11 mouse cellular contexts compared by ENCODE assay signal in the genomic region with DNA sequence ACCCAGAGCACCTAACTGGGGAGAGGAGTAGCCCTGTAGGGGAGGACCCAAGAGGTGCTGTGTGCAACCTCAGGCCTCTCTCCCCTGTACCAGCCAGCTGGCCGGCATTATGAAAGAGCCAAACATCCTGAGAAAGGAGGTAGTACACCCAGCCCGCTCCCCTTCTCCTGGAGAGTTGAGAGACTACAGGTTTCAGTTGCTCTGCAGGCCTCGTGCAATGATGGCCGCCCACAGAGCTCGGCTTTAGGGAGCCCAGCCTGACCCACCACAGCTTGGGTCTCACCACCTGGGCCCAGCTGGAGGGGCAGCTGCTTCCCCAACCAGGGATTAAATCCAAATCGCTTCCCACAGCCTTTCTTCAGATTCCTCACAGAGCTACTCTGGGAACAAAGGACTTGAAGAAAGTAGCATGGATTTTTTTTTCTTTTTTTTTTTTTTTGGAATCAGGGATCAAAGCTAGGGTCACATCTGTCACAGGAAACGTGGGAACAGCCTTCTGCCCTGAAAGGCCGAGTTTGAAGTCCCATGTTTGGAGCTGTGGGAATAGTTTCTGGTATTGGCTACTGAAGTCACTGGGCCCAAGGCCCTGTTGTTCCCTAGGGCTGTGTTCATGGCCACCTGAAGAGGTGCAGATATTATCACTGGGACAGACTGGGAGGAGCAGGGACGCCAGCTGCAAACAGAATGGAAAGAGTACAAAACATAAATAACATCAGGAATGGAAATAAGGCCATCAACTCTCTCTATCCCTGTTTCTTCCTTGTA.
DNase-seq lines count a peak whose midpoint lies in the region; ATAC-seq and TF ChIP-seq lines count a peak whose summit lies in the region.
"Had no signal": no experiment of that assay in that cellular context is flagged by ENCODE, and none has a peak within 500 bp of the region (broad histone marks: within the 10 kb centered on the region; RNA-seq: fewer than 3 reads in every experiment).

No protein-coding gene starts in this region.

- ATAC-seq in forebrain, embryonic 11.5 days (replicated peaks; ENCODE audit: low FRiP score) = peak; percentile 42; the same call in 1 of the 2 replicates
- no peak for ATAC-seq in forebrain, embryonic 16.5 days
- no peak for ATAC-seq in midbrain, postnatal 0 days (ENCODE audit: low FRiP score)
- no peak for ATAC-seq in megakaryocyte-erythroid progenitor cell, adult 5-6 weeks (replicated peaks; ENCODE audit: low FRiP score, low TSS enrichment, poor library complexity, severe bottlenecking)

- no peak overlapping the region for H3K4me3 ChIP-seq in forebrain, embryonic 11.5 days (ENCODE audit: low read depth, low read length)
- H3K4me3 ChIP-seq in forebrain, embryonic 16.5 days (replicated peaks; ENCODE audit: low read length) = no peak overlapping the region
- H3K4me3 ChIP-seq in midbrain, embryonic 10.5 days = no peak overlapping the region
- no peak overlapping the region for H3K4me3 ChIP-seq in midbrain, postnatal 0 days (ENCODE audit: low read depth, low read length)
- H3K4me3 ChIP-seq: hindbrain, embryonic 15.5 days had no signal

- no peak for DNase-seq in forebrain, embryonic 11.5 days (ENCODE audit: low spot score)
- peak; percentile 64 for DNase-seq in midbrain, embryonic 10.5 days (ENCODE audit: low spot score)
- DNase-seq in midbrain, postnatal 0 days (ENCODE audit: low spot score) = no peak
- DNase-seq in heart, postnatal 4 days = peak; percentile 59
- peak; percentile 12 for DNase-seq in testis, postnatal 14 days (ENCODE audit: low spot score)
- DNase-seq in urinary bladder, postnatal 14 days (ENCODE audit: low spot score) = no peak
- DNase-seq: B cell, adult 2 months; kidney, postnatal 36 days had no signal

- H3K9me3 ChIP-seq in forebrain, embryonic 11.5 days (ENCODE audit: control insufficient read depth, low read length) = no peaks in the 10 kb centered on the region
- no peaks in the 10 kb centered on the region for H3K9me3 ChIP-seq in forebrain, embryonic 16.5 days (ENCODE audit: control insufficient read depth, low read length)
- no peaks in the 10 kb centered on the region for H3K9me3 ChIP-seq in midbrain, embryonic 10.5 days (replicated peaks)
- H3K9me3 ChIP-seq in midbrain, postnatal 0 days (ENCODE audit: low read length) = no peaks in the 10 kb centered on the region
- H3K9me3 ChIP-seq: hindbrain, embryonic 15.5 days had no signal

- no peak overlapping the region for H3K4me2 ChIP-seq in forebrain, embryonic 11.5 days (ENCODE audit: low read depth, low read length, severe bottlenecking)
- no peak overlapping the region for H3K4me2 ChIP-seq in forebrain, embryonic 16.5 days (ENCODE audit: low read length)
- H3K4me2 ChIP-seq in midbrain, postnatal 0 days (ENCODE audit: low read depth, low read length, poor library complexity, severe bottlenecking) = no peak overlapping the region
- H3K4me2 ChIP-seq: hindbrain, embryonic 15.5 days had no signal

- no peak overlapping the region for H3K9ac ChIP-seq in forebrain, embryonic 11.5 days (ENCODE audit: low read length)
- H3K9ac ChIP-seq in forebrain, embryonic 16.5 days (replicated peaks; ENCODE audit: low read depth, low read length) = no peak overlapping the region
- no peak overlapping the region for H3K9ac ChIP-seq in midbrain, postnatal 0 days (replicated peaks; ENCODE audit: low read length, poor library complexity, severe bottlenecking)
- H3K9ac ChIP-seq: hindbrain, embryonic 15.5 days had no signal

- 48% methylated on average over 9 of the region's 9 CpGs for WGBS in forebrain, embryonic 11.5 days
- WGBS in forebrain, embryonic 16.5 days = 51% methylated on average over 9 of the region's 9 CpGs
- 28% methylated on average over 9 of the region's 9 CpGs for WGBS in midbrain, embryonic 10.5 days
- 29% methylated on average over 9 of the region's 9 CpGs for WGBS in midbrain, postnatal 0 days

- H3K27me3 ChIP-seq in forebrain, embryonic 11.5 days (ENCODE audit: control insufficient read depth, insufficient read depth, low read length) = no peaks in the 10 kb centered on the region
- no peaks in the 10 kb centered on the region for H3K27me3 ChIP-seq in forebrain, embryonic 16.5 days (replicated peaks; ENCODE audit: control insufficient read depth, insufficient read depth, low read length)
- no peaks in the 10 kb centered on the region for H3K27me3 ChIP-seq in midbrain, embryonic 10.5 days (ENCODE audit: low read depth, poor library complexity, severe bottlenecking)
- H3K27me3 ChIP-seq in midbrain, postnatal 0 days (ENCODE audit: insufficient read depth, low read length) = no peaks in the 10 kb centered on the region

- H3K27ac ChIP-seq in forebrain, embryonic 11.5 days (ENCODE audit: low read depth, low read length) = 0 out of 2 replicates have a peak overlapping the region, but pooled peaks have one; percentile 18
- no peak overlapping the region for H3K27ac ChIP-seq in forebrain, embryonic 16.5 days (ENCODE audit: low read length)
- H3K27ac ChIP-seq in midbrain, embryonic 10.5 days (replicated peaks) = peak overlapping the region; percentile 83
- no peak overlapping the region for H3K27ac ChIP-seq in midbrain, postnatal 0 days (ENCODE audit: low read depth, low read length)
- H3K27ac ChIP-seq: hindbrain, embryonic 15.5 days had no signal

- no peak for TF ChIP-seq CTCF in midbrain, postnatal 0 days (IDR thresholded peaks at IDR 0.05)

- peaks cover 5% of the 10 kb centered on the region; the same call in 1 of the 2 replicates for H3K4me1 ChIP-seq in forebrain, embryonic 11.5 days (replicated peaks; ENCODE audit: control insufficient read depth, insufficient read depth, low read length)
- no peaks in the 10 kb centered on the region for H3K4me1 ChIP-seq in forebrain, embryonic 16.5 days (replicated peaks; ENCODE audit: control insufficient read depth, insufficient read depth, low read length)
- H3K4me1 ChIP-seq in midbrain, embryonic 10.5 days = peaks cover 15% of the 10 kb centered on the region
- H3K4me1 ChIP-seq in midbrain, postnatal 0 days (ENCODE audit: insufficient read depth, low read length) = no peaks in the 10 kb centered on the region
- H3K4me1 ChIP-seq: hindbrain, embryonic 15.5 days had no signal

- no peaks in the 10 kb centered on the region for H3K36me3 ChIP-seq in forebrain, embryonic 11.5 days (ENCODE audit: control insufficient read depth, insufficient read depth, low read length)
- no peaks in the 10 kb centered on the region for H3K36me3 ChIP-seq in forebrain, embryonic 16.5 days (ENCODE audit: control insufficient read depth, insufficient read depth)
- no peaks in the 10 kb centered on the region for H3K36me3 ChIP-seq in midbrain, embryonic 10.5 days
- no peaks in the 10 kb centered on the region for H3K36me3 ChIP-seq in midbrain, postnatal 0 days (ENCODE audit: insufficient read depth, low read length)
- H3K36me3 ChIP-seq: hindbrain, embryonic 15.5 days had no signal

Comparison
In these comparisons a context has a peak if more than half of its experiments do, and no peak if none do; other contexts are left out.
1. DNase-seq: peak in midbrain, embryonic 10.5 days (single experiment), heart, postnatal 4 days (single experiment) and testis, postnatal 14 days (single experiment); none in forebrain, embryonic 11.5 days (single experiment), midbrain, postnatal 0 days (single experiment) and urinary bladder, postnatal 14 days (single experiment).
2. H3K27ac ChIP-seq: peak in forebrain, embryonic 11.5 days (single experiment) and midbrain, embryonic 10.5 days (single experiment); none in forebrain, embryonic 16.5 days (single experiment) and midbrain, postnatal 0 days (single experiment).